ENCODE assay signal across 10 mouse cellular contexts in genomic region chr14:46240046-46240800, GRCm38 (mm10).
DNase-seq lines count a peak whose midpoint lies in the region; ATAC-seq and TF ChIP-seq lines count a peak whose summit lies in the region.
"Had no signal": no experiment of that assay in that cellular context is flagged by ENCODE, and none has a peak within 500 bp of the region (broad histone marks: within the 10 kb centered on the region; RNA-seq: fewer than 3 reads in every experiment).

No protein-coding gene starts in this region.

- peak; percentile 6 to 9 for DNase-seq in gastrocnemius, adult 8-10 months (ENCODE audit: low spot score in 2 of 2)
- no peak for DNase-seq in gastrocnemius, postnatal 10 days
- no peak for DNase-seq in testis, postnatal 10 days (ENCODE audit: low spot score)
- DNase-seq in left cerebral cortex, postnatal 36 days (ENCODE audit: low spot score in 2 of 2), result no peak
- DNase-seq in frontal cortex, postnatal 14 days (ENCODE audit: low spot score in 2 of 2), result no peak
- DNase-seq: embryo, embryonic 11 days had no signal

- ATAC-seq in kidney, embryonic 15.5 days (replicated peaks; ENCODE audit: low FRiP score), result no peak
- ATAC-seq in inflammation-experienced regulatory T-cells, adult 6 months, result no peak

- H3K9ac ChIP-seq in kidney, embryonic 15.5 days, result no peak overlapping the region
- H3K9ac ChIP-seq: neural tube, embryonic 12.5 days had no signal

- no peaks in the 10 kb centered on the region for H3K27me3 ChIP-seq in testis, adult 2 months (ENCODE audit: control insufficient read depth, insufficient read depth, low read length)
- 0 out of 2 replicates have a peak, but pooled peaks cover 4% of the 10 kb centered on the region for H3K27me3 ChIP-seq in kidney, embryonic 15.5 days
- H3K27me3 ChIP-seq: neural tube, embryonic 12.5 days had no signal

- H3K4me1 ChIP-seq in testis, adult 2 months (ENCODE audit: control insufficient read depth, insufficient read depth, low read length), result no peaks in the 10 kb centered on the region
- H3K4me1 ChIP-seq in kidney, embryonic 15.5 days, result peaks cover 8% of the 10 kb centered on the region
- H3K4me1 ChIP-seq: neural tube, embryonic 12.5 days had no signal

- H3K4me2 ChIP-seq in kidney, embryonic 15.5 days, result no peak overlapping the region
- H3K4me2 ChIP-seq: neural tube, embryonic 12.5 days had no signal

- no peak for TF ChIP-seq POLR2A in testis, adult 2 months (IDR thresholded peaks at IDR 0.05; ENCODE audit: control insufficient read depth, low read depth, low read length)

- intact Hi-C loops in left cerebral cortex, postnatal 36 days (cut with DNase I), result no loop called here

- H3K27ac ChIP-seq in testis, adult 2 months (ENCODE audit: control insufficient read depth, insufficient read depth, low read depth, low read length), result peak overlapping the region; percentile 22
- 0 out of 2 replicates have a peak overlapping the region, but pooled peaks have one; percentile 0 for H3K27ac ChIP-seq in kidney, embryonic 15.5 days
- H3K27ac ChIP-seq: neural tube, embryonic 12.5 days had no signal

- no peaks in the 10 kb centered on the region for H3K36me3 ChIP-seq in testis, adult 2 months (ENCODE audit: control insufficient read depth, insufficient read depth, low read length)
- no peaks in the 10 kb centered on the region for H3K36me3 ChIP-seq in kidney, embryonic 15.5 days
- H3K36me3 ChIP-seq: neural tube, embryonic 12.5 days had no signal

- 70% methylated on average over 15 of the region's 15 CpGs for WGBS in kidney, embryonic 15.5 days

- no peaks in the 10 kb centered on the region for H3K9me3 ChIP-seq in kidney, embryonic 15.5 days (replicated peaks)
- H3K9me3 ChIP-seq: neural tube, embryonic 12.5 days had no signal

- TF ChIP-seq CTCF in testis, adult 2 months (IDR thresholded peaks at IDR 0.05; ENCODE audit: control insufficient read depth, insufficient read depth, insufficient replicate concordance, low read depth, low read length), result no peak

- no peak overlapping the region for H3K4me3 ChIP-seq in testis, adult 2 months (ENCODE audit: control insufficient read depth, low read depth, low read length)
- no peak overlapping the region for H3K4me3 ChIP-seq in kidney, embryonic 15.5 days (replicated peaks)
- H3K4me3 ChIP-seq: neural tube, embryonic 12.5 days had no signal

Comparison
In these comparisons a context has a peak if more than half of its experiments do, and no peak if none do; other contexts are left out.
1. DNase-seq: peak in gastrocnemius, adult 8-10 months (2 of 2); none in gastrocnemius, postnatal 10 days (single experiment), testis, postnatal 10 days (single experiment), left cerebral cortex, postnatal 36 days (0 of 2) and frontal cortex, postnatal 14 days (0 of 2).